Mouse (Mus musculus) urinary bladder, postnatal 10 days (tissue): ENCODE data around the gene Mical2.

Experiments used
- DNase-seq: peaks from one replicate; pipeline ENCODE4 v3.0.0; 2022; ENCODE audit warnings: low spot score

Gene Mical2

GRCm38 (mm10) chr7:112316239-112316638, 90.6 kb downstream of the Mical2 start:
- no peak for DNase-seq

GRCm38 (mm10) chr7:112317491-112317890, 91.8 kb downstream of the Mical2 start:
- no peak for DNase-seq

- no peak for DNase-seq
Measured at GRCm38 (mm10) chr7:112318306-112318705, 92.7 kb downstream of the Mical2 start.

GRCm38 (mm10) chr7:112319419-112319818, 93.8 kb downstream of the Mical2 start:
- no peak for DNase-seq

- no peak for DNase-seq
Measured at GRCm38 (mm10) chr7:112320052-112320730, 94.5 kb downstream of the Mical2 start.

- DNase-seq = no peak
Measured at GRCm38 (mm10) chr7:112321798-112322794, 96.4 kb downstream of the Mical2 start.

- DNase-seq = no peak
Measured at GRCm38 (mm10) chr7:112324577-112324976, 98.9 kb downstream of the Mical2 start.

- no peak for DNase-seq
Measured at GRCm38 (mm10) chr7:112326852-112327251, 101.2 kb downstream of the Mical2 start.

GRCm38 (mm10) chr7:112328969-112329368, 103.3 kb downstream of the Mical2 start:
- no peak for DNase-seq

- no peak for DNase-seq
Measured at GRCm38 (mm10) chr7:112329496-112329895, 103.8 kb downstream of the Mical2 start.

GRCm38 (mm10) chr7:112330935-112331334, 105.3 kb downstream of the Mical2 start:
- no peak for DNase-seq

GRCm38 (mm10) chr7:112331804-112332203, 106.1 kb downstream of the Mical2 start:
- DNase-seq = no peak

GRCm38 (mm10) chr7:112332426-112332825, 106.8 kb downstream of the Mical2 start:
- no peak for DNase-seq

GRCm38 (mm10) chr7:112333404-112333803, 107.7 kb downstream of the Mical2 start:
- DNase-seq = no peak

- DNase-seq = no peak
Measured at GRCm38 (mm10) chr7:112336213-112336631, 110.6 kb downstream of the Mical2 start.

GRCm38 (mm10) chr7:112336769-112337168, 111.1 kb downstream of the Mical2 start:
- DNase-seq = no peak

- DNase-seq = no peak
Measured at GRCm38 (mm10) chr7:112337736-112338135, 112.1 kb downstream of the Mical2 start.

- no peak for DNase-seq
Measured at GRCm38 (mm10) chr7:112341052-112341451, 115.4 kb downstream of the Mical2 start.

- DNase-seq = no peak
Measured at GRCm38 (mm10) chr7:112345687-112346086, 120.0 kb downstream of the Mical2 start.

GRCm38 (mm10) chr7:112351541-112351940, 125.9 kb downstream of the Mical2 start:
- no peak for DNase-seq

- no peak for DNase-seq
Measured at GRCm38 (mm10) chr7:112352005-112352404, 126.3 kb downstream of the Mical2 start.

- DNase-seq = no peak
Measured at GRCm38 (mm10) chr7:112353011-112353410, 127.4 kb downstream of the Mical2 start.

- no peak for DNase-seq
Measured at GRCm38 (mm10) chr7:112353939-112354338, 128.3 kb downstream of the Mical2 start.
